Mouse (Mus musculus) midbrain, embryonic 14.5 days (tissue): ENCODE results near the gene Fanci. TPM values are rescaled to one million over a fixed set of nuclear protein-coding genes. Genes with fewer than 3 reads are reported as not detected.

Experiments
- ATAC-seq: fragments of 200-750 bp; cut with Nextera tagmentation; 2 replicates; pipeline ENCODE4 v1.8.0; 2017; ENCODE audit warnings: moderate number of reproducible peaks, moderate library complexity; ENCODE audit not compliant: low FRiP score, low TSS enrichment
- DNase-seq: peaks from one replicate; pipeline ENCODE4 v3.0.0-alpha.2; 2015
- H3K27ac ChIP-seq: fragments of 300-500 bp; sonication (generic); replicated peaks from 2 replicates; pipeline ENCODE4 v1.5.1; 2014; ENCODE audit warnings: mild to moderate bottlenecking, low read depth, low read length, moderate library complexity
- H3K27me3 ChIP-seq: fragments of 300-500 bp; sonication (generic); 2 replicates; pipeline ENCODE4 v1.6.1; 2014; ENCODE audit warnings: low read length, control low read depth, mixed read lengths; ENCODE audit not compliant: control insufficient read depth, insufficient read depth
- H3K36me3 ChIP-seq: fragments of 300-500 bp; sonication (generic); 2 replicates; pipeline ENCODE4 v1.6.1; 2014; ENCODE audit warnings: low read length, control low read depth; ENCODE audit not compliant: control insufficient read depth, insufficient read depth
- H3K4me1 ChIP-seq: fragments of 300-500 bp; sonication (generic); 2 replicates; pipeline ENCODE4 v1.6.1; 2014; ENCODE audit warnings: mild to moderate bottlenecking, antibody characterized with exemption, low read length, control low read depth; ENCODE audit not compliant: control insufficient read depth, insufficient read depth
- H3K4me2 ChIP-seq: fragments of 300-500 bp; sonication (generic); 2 replicates; pipeline ENCODE4 v1.6.1; 2014; ENCODE audit warnings: mild to moderate bottlenecking, low read length, moderate library complexity
- H3K4me3 ChIP-seq: fragments of 300-500 bp; sonication (generic); replicated peaks from 2 replicates; pipeline ENCODE4 v1.5.1; 2014; ENCODE audit warnings: low read depth, low read length
- H3K9ac ChIP-seq: fragments of 300-500 bp; sonication (generic); replicated peaks from 2 replicates; pipeline ENCODE4 v1.6.1; 2014; ENCODE audit warnings: mild to moderate bottlenecking, low read length, moderate library complexity
- H3K9me3 ChIP-seq: fragments of 300-500 bp; sonication (generic); 2 replicates; pipeline ENCODE4 v1.6.1; 2016; ENCODE audit warnings: low read length, control low read depth, mixed read lengths; ENCODE audit not compliant: control insufficient read depth
- WGBS: fragments of 180-500 bp; shearing (Covaris S2); extraction: QIAGEN DNeasy Blood & Tissue Kit; methylation state at CpG from one replicate; pipeline ENCODE4 v1.1.7; 2014; 5-methylcytosine and 5-hydroxymethylcytosine counted together
- polyA plus RNA-seq: library from polyadenylated mRNA; unstranded; fragments of >200 nt; fragmentation: Nextera tagmentation; extraction: Ambion mirVana; gene quantifications from 2 replicates; pipeline ENCODE4 v1.2.1, GENCODE M21; 2014

The Fanci gene
- polyA plus RNA-seq, 1 experiment from 2014 or later: 3.1 TPM

DNA sequence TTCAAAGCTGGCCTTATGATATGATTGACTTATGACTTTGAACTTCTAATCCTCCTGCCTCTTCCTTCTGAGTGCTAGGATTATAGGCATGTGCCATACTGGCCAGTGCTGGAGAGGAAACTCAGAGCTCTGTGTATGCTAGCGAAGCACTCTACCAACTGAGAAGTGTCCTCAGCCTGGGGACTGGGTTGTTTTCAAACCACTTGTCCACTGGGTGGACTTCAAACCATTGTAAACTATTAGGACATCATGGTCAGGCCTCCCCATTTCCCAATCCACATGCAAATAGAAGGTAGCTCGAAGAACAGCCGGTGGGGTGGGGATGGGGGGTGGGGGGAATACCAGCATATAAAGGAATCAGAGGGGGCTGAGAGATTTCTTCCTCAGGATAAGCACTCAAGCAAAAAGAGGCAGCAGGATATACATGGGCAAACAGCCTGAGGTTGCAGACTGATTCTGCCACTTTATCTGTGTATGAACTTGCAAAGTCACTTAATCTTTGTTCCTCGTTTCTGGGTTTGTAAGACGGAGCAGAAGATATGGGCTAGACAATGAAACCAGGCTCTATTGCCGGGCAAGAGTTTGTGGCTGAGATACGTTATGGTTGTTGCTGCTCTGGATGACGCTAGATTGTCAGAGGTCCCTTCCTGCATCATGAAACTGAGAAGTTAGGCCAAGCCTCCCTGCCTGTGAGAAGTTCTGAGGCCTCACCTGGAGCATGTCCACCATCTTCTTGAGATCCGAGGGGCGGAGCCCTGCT lies 15.0 kb upstream of the Fanci start:
- Histone ChIP-seq H3K4me3 (no peak overlapping the region), H3K4me1 (no peaks in the 10 kb centered on the region), H3K27me3 (no peaks in the 10 kb centered on the region), H3K9me3 (no peaks in the 10 kb centered on the region), H3K27ac (no peak overlapping the region), H3K36me3 (no peaks in the 10 kb centered on the region), H3K9ac (no peak overlapping the region), H3K4me2 (no peak overlapping the region)
- DNase-seq (no peak), ATAC-seq (no peak)
- WGBS: 89% methylated on average over 10 of the region's 10 CpGs

DNA sequence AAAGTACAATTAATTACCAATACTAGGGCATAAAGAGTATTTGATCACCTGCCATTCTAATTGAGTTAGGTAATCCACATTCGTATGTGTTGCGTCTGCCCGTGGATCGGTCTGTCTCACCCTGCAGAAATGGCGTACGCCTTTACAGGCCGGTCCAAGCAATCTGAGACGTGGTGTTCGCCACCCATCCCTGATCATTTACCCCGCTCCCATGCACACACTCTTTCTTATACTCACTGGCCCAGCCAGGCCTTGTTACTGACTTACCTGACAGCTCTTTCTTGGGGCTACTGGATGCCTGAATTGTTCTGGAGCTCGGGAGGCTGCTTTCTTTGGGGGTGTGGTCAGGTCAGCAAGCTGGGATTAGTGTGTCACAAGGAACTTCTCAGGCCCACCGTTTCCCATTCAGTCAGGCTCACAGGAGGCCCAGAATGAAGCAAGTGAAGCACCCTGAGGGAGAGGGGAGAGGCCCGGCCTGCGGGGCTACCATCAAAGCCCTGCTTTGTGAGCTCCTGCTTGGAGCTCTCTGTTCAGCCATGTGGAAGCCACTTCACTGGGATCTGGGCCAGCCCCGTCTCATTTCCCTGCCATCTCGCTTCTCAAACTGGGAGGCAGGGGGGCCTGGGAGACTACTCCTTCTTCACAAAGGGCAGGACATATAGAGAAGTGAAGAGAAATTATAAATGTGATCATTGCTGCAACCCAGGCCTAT lies 5.2 kb upstream of the Fanci start, which contains the start of gene Rlbp1:
Gene Rlbp1, minus strand, starts transcription at position 627 of the 712 bp plus-strand sequence.
- Histone ChIP-seq H3K9ac (no peak within 1 kb of the TSS), H3K9me3 (no peaks in the 10 kb centered on the region), H3K27me3 (no peaks in the 10 kb centered on the region), H3K36me3 (no peaks in the 10 kb centered on the region), H3K27ac (0 out of 2 replicates have a peak within 1 kb of the TSS, but pooled peaks have one; percentile 1), H3K4me1 (peaks cover 3% of the 10 kb centered on the region; the same call in 1 of the 2 replicates), H3K4me3 (no peak within 1 kb of the TSS), H3K4me2 (no peak within 1 kb of the TSS)
- DNase-seq: peak; percentile 43
- WGBS: 56% methylated on average over 16 of the region's 16 CpGs
- ATAC-seq: peak; percentile 50; the same call in 1 of the 2 replicates

DNA sequence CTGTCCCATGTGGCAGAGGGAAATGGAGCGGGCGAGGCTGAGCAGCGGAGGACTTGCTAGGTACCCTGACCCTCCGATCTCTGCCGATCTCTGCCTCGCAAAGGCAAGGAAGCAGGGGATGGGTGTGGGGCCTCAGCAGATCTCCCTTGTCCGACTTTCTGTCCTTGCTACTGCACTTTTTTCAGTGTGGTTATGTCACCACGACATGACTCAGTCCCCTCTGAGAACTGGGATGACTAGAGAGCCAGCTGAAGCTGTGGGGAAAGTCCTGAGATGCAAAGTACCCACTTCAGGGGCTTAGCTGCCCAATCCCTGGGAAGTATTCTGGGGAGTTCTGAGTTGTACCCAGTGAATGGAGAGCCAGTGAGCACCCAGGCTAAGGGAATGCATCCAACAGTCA lies 4.6 kb upstream of the Fanci start:
- H3K9ac ChIP-seq: no peak overlapping the region
- ATAC-seq: no peak
- WGBS: 72% methylated on average over 8 of the region's 8 CpGs
- no peaks in the 10 kb centered on the region for H3K9me3 ChIP-seq
- no peaks in the 10 kb centered on the region for H3K36me3 ChIP-seq
- H3K4me2 ChIP-seq: no peak overlapping the region
- 0 out of 2 replicates have a peak overlapping the region, but pooled peaks have one; percentile 1 for H3K27ac ChIP-seq
- DNase-seq: no peak
- H3K4me3 ChIP-seq: no peak overlapping the region
- no peaks in the 10 kb centered on the region for H3K27me3 ChIP-seq
- peaks cover 4% of the 10 kb centered on the region; the same call in 1 of the 2 replicates for H3K4me1 ChIP-seq

DNA sequence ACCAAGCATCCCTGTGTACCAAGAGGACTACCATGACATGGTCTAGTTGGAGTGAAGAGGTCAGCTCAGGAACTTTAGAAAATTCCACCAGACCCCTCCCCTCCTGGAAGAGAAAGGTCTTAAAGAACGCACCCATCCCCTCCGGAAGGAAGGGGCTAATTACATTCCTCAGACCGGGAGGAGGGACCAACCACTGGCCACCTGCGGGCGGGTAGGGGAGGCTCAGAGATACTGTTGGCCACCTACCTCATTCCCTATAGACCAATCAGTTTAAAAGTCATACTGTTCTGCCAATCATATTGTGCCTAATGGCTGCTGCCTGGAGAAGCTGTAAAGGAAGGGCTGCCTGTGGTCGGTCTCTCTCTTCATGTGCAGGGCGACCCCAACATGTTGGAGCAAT lies 3.7 kb upstream of the Fanci start:
- DNase-seq (no peak), ATAC-seq (no peak)
- H3K27ac ChIP-seq: no peak overlapping the region
- H3K9me3 ChIP-seq: no peaks in the 10 kb centered on the region
- H3K4me1 ChIP-seq: peaks cover 4% of the 10 kb centered on the region; the same call in 1 of the 2 replicates
- H3K27me3 ChIP-seq: no peaks in the 10 kb centered on the region
- no peaks in the 10 kb centered on the region for H3K36me3 ChIP-seq
- H3K4me2 ChIP-seq: no peak overlapping the region
- 70% methylated on average over 7 of the region's 7 CpGs for WGBS
- no peak overlapping the region for H3K4me3 ChIP-seq
- no peak overlapping the region for H3K9ac ChIP-seq

DNA sequence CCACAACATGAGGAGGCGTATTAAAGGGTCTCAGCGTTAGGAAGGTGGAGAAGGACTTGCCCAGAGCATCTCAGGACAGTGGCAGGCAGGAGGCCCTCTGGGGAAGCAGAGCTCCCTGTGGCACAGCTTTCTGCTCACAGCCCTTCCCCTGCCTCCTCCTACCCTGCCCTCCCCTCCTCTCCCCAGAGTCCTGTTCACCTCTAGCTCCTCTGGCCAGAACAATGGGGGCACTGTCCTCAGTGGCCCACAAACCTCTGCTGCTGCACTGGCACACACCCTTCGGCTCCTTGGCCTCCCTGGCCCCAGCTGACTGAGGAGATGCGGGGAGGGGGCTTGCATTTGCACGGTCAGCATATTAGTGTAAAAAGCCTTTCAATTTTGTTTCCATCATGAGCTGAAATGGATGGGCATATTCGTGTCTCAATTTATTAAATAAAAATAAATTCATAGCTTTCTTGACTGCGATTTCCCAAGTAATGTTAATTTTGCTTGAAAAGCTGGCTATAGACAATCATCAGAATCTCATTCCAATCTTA lies 3.0 kb upstream of the Fanci start:
- DNase-seq (no peak), ATAC-seq (no peak)
- Histone ChIP-seq H3K4me1 (peaks cover 4% of the 10 kb centered on the region; the same call in 1 of the 2 replicates), H3K4me3 (no peak overlapping the region), H3K27me3 (no peaks in the 10 kb centered on the region), H3K9me3 (no peaks in the 10 kb centered on the region), H3K27ac (no peak overlapping the region), H3K4me2 (no peak overlapping the region), H3K36me3 (no peaks in the 10 kb centered on the region), H3K9ac (no peak overlapping the region)
- 71% methylated on average over 7 of the region's 7 CpGs for WGBS

DNA sequence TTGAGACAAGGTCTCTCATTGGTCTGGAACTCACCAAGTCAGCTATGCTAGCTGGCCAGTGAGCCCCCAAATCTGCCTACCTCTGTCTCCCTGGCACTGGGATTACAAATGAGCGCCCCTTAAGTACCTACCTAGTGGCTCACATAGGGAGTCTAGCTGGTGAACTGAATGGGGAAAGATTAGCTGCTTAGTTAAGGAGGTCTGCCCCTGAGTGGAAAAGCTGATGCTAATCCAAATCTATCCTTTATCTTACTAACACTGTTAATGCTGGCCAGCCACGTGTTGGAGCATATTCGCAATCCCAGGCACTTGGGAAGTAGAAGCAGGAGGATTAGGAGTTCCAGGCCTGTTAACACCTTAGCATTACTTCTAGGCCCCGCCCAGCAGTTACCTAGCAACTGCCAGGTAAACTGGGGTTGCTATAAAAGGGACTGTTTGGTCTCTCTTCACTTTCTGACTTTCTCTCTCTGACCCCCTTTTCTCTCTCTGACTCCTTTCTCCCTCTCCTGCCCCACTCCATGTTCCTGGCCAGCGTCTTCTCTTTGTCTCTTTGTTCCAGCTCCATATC lies 1.5 kb upstream of the Fanci start:
- Histone ChIP-seq H3K27ac (no peak overlapping the region), H3K4me2 (no peak overlapping the region), H3K9me3 (no peaks in the 10 kb centered on the region), H3K4me1 (peaks cover 4% of the 10 kb centered on the region; the same call in 1 of the 2 replicates), H3K36me3 (no peaks in the 10 kb centered on the region), H3K9ac (no peak overlapping the region), H3K27me3 (no peaks in the 10 kb centered on the region), H3K4me3 (no peak overlapping the region)
- ATAC-seq (no peak), DNase-seq (no peak)
- WGBS: 62% methylated on average over 5 of the region's 5 CpGs

DNA sequence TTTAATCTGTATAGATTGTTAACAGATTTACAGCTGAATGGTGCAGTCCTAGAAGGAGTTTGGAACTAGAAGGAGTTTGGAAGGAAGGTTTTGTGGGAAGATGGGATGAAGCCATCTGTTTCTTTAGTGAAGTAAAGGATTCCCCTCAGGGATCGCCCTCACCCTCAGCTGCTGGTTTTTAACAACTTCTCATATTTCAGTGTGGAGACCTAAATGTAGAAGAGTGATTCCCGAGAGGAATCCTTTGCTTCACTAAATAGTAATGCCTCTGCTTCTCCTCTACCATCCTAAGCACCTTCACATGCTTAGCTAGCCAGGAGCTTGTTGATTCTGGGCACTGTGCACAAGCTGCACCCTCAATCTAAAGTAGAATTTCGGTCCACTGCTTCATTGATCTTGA lies 258 bp upstream of the Fanci start:
- Histone ChIP-seq H3K36me3 (no peaks in the 10 kb centered on the region), H3K27me3 (no peaks in the 10 kb centered on the region), H3K9ac (peak overlapping the region; percentile 59), H3K9me3 (no peaks in the 10 kb centered on the region), H3K4me3 (peak overlapping the region; percentile 53), H3K4me1 (peaks cover 4% of the 10 kb centered on the region; the same call in 1 of the 2 replicates), H3K27ac (peak overlapping the region; percentile 82), H3K4me2 (peak overlapping the region; percentile 88)
- no peak for DNase-seq
- no peak; the same call in 1 of the 2 replicates for ATAC-seq
- WGBS: 7% methylated on average over 3 of the region's 3 CpGs

DNA sequence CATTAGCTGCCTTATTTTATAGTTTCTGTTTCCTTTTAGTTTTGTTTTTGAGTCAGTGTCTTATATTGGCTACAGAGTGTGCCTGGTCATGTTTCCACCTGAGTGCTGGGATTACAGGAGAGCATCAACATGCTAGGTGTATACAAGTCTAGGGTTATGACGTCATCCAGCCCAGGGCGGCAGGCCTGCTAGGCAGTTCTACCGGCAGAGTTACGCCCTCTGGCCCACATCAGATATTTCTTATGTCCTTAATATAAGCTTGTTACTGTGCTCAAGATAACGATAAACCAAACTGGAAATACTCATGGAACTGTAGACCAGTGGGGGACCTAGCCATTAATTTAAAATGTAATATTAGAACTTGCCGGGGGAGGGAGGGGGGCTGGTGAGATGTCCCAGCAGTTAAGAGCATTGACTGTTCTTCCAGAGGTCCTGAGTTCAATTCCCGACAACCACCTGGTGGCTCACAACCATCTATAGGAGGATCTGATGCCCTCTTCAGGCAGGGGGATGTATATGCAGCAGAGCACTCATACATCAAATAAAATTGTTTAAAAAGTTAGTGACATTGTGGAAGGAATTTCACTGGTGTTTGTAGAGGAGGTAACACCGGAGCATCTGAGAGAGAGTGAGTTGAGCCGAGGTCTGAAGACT lies 1.3 kb downstream of the Fanci start:
- Histone ChIP-seq H3K9ac (no peak overlapping the region), H3K27me3 (no peaks in the 10 kb centered on the region), H3K27ac (no peak overlapping the region), H3K4me2 (peak overlapping the region; percentile 88), H3K9me3 (no peaks in the 10 kb centered on the region), H3K4me1 (peaks cover 4% of the 10 kb centered on the region; the same call in 1 of the 2 replicates), H3K4me3 (peak overlapping the region; percentile 53; the same call in 1 of the 2 replicates), H3K36me3 (no peaks in the 10 kb centered on the region)
- no peak for DNase-seq
- no peak for ATAC-seq
- 66% methylated on average over 9 of the region's 9 CpGs for WGBS
